Mouse (Mus musculus) frontal cortex, postnatal 36 days (tissue): ENCODE results near the gene Zmynd10.
"Not testable (repeated sequence)": the region's sequence is repeated elsewhere in the genome, so short reads cannot be mapped to it uniquely, and the experiment has no call there.

Experiments used
- DNase-seq, 2 experiments: peaks; one replicate each; pipeline ENCODE4 v3.0.0; 2022; ENCODE audit warnings: low spot score in 2 of 2

The Zmynd10 gene

DNA sequence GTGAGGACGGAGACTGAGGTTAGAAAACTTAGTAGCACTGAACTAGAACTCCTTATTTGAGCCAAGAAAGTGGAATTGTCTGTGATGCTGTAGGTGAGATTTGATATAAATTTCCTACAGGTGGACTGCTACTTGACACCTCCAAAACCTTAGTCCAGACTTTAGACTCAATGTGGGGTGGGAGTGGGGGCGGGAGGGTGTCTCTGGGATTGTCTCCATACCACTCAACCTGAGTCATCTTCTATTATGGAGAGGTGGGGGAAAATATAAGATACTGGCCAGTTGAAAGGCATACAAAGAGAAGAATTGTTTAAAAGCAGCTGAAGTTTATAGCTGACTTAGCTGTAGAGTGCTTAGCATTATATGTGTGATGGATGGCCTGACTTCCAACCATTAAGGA, 8.6 kb downstream of the Zmynd10 start:
- no peak for DNase-seq

DNA sequence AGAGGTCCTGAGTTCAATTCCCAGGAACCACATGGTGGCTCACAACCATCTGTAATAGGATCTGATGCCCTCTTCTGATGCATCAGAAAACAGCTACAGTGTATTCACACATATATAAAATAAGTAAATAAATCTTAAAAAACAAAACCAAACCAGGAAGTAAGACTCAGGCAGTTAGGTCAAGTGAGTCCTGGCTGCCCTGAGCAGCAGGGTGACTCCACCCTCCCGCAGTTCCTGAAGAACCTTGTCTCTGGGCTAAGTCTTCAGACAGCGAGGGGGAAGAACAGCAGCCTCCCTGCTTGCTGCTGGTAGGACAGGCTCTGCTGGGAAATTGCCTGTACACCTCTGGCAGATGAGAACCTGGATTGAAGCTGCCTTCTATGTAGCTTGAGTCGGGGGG, 9.2 kb downstream of the Zmynd10 start:
- DNase-seq, result no peak

DNA sequence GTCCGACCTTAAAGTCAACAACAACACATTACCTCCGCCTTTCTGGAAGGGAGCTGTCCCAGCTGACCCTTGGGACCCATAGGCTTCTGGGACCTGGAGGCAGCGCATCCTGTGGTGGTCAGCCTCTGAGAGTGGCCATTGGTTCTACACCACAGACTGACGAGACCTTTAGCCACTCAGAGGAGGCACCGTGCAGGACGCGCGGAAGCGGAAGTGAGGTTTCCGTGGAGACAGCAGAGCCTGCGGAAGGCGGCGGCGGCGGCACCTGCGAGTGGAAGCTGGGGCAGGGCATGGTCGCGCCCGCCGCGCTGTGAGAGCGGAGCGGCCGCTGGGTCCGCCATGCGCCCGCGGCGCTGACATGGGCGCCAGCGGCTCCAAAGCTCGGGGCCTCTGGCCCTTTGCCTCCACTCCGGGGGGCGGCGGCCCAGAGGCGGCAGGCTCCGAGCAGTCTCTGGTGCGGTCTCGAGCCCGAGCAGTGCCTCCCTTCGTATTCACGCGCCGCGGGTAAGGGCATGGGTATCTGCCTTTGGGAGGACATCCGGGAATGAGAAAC, 16.0 kb downstream of the Zmynd10 start, which contains the start of gene Tusc2:
Tusc2 (plus strand) TSS at position 227 of the 553 bp plus-strand sequence.
- peak; percentile 94 to 96 for DNase-seq

DNA sequence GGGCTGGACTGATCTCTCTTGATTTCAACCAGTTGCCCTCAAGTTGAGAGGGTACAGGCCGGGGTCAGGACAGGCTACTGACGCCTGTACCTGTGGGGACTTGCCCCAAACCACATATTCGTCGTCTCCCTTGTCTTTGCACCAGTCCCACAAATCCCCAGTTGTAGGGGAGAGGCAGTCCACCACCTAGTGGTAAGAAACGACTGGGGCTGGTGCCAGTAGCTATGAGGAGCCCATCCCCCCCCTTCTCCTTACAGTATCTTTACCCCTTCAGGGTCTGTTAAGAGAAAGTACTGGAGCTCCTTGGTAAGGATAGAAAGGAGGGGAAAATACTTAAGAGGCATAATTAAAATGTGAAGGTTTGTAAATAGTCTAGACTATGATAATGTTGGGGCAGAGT, 18.5 kb downstream of the Zmynd10 start:
- DNase-seq, result not testable (repeated sequence)

GRCm38 (mm10) chr9:107566041-107566709, 19.1 kb downstream of the Zmynd10 start:
- peak; percentile 66 to 77 for DNase-seq

- no peak for DNase-seq
Observed at GRCm38 (mm10) chr9:107566855-107567254, 19.8 kb downstream of the Zmynd10 start.

- no peak for DNase-seq
Observed at GRCm38 (mm10) chr9:107567702-107568319, 20.7 kb downstream of the Zmynd10 start, which contains the start of gene Hyal2. TSS of gene Hyal2 (plus strand) at chr9:107567945.

- peak; percentile 73 to 80 for DNase-seq
Observed at GRCm38 (mm10) chr9:107568331-107569261, 21.5 kb downstream of the Zmynd10 start.

DNA sequence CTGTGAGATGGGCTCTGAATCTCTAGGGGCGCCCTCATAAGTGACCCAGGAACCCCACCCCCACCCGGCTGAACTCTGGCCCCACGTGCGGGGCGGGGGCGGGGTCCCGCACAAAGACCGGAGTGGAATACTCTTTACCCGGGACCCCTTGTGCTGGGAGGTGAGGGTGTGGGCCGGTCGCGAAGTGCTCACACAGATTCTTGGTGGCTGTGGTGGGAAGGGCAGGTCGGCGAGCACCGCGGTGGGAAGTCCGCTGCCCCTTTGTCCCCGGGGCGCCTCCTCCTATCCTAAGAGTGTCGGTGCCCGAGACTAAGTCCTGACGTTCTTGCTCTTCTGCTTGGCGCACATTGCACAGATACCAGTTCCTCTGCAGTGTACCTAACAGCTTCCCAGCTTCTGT, 22.2 kb downstream of the Zmynd10 start:
- DNase-seq, result no peak

DNA sequence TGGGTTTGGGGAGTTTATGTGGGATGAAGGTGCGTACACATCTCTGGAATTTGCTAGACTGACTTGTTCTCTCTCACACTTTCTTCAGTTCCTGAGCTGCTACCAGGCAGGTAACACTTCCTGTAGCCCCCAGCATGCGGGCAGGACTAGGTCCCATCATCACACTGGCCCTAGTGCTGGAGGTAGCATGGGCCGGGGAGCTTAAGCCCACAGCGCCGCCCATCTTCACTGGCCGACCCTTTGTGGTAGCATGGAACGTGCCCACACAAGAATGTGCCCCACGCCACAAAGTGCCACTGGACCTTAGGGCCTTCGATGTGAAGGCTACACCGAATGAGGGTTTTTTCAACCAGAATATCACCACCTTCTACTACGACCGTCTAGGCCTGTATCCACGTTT, 22.9 kb downstream of the Zmynd10 start:
- no peak for DNase-seq

DNA sequence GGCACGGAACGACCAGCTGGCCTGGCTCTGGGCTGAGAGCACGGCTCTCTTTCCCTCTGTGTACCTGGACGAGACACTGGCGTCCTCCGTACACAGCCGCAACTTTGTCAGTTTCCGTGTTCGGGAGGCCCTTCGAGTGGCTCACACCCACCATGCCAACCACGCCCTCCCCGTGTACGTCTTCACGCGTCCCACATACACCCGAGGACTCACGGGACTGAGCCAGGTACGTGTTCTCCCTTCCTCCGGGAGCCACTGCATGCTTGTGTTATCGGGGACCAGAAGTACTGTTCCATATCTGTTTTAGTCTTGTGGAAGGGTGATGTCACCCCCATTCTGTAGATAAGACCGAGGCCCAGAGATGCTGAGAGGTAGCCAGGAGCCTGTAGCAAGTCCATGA, 23.7 kb downstream of the Zmynd10 start:
- DNase-seq, result no peak

DNA sequence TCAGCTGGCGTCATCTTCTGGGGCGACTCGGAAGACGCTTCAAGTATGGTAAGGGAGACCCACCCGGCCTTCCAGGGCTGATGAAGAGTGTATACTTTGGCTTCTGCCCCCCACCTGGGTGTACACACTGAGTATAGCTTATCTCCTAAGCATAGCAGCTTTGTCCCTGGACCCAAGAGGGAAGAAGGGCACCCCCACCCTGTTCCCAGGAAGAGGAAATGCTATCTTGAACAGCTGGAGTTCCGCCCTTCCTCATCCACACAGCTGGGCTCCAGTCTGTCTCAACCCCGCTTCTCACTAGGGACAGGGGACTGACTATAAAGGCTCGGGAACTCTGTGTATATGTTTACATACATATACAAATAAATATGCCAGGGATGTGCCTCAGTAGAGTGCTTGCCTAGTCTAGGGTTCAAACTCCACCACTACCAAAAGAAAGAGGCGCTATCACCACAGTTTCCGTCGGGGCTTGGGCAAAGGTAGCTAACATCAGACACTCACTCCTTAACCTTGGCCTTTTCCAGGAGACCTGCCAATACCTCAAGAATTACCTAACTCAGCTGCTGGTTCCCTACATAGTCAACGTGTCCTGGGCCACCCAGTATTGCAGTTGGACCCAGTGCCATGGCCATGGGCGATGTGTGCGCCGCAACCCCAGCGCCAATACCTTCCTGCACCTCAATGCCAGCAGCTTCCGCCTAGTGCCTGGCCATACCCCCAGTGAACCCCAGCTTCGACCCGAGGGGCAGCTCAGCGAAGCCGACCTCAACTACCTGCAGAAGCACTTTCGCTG, 24.6 kb downstream of the Zmynd10 start:
- no peak for DNase-seq

GRCm38 (mm10) chr9:107572327-107572662, 25.2 kb downstream of the Zmynd10 start:
- no peak for DNase-seq

- DNase-seq, result not testable (repeated sequence)
Observed at GRCm38 (mm10) chr9:107573774-107574173, 26.7 kb downstream of the Zmynd10 start.

GRCm38 (mm10) chr9:107575579-107576356, 28.7 kb downstream of the Zmynd10 start:
- no peak for DNase-seq

- no peak for DNase-seq
Observed at GRCm38 (mm10) chr9:107576357-107577107, 29.4 kb downstream of the Zmynd10 start, which contains the start of gene Hyal1. TSS of gene Hyal1 (plus strand) at chr9:107576927.

- no peak for DNase-seq
Observed at GRCm38 (mm10) chr9:107577871-107578270, 30.8 kb downstream of the Zmynd10 start.

DNA sequence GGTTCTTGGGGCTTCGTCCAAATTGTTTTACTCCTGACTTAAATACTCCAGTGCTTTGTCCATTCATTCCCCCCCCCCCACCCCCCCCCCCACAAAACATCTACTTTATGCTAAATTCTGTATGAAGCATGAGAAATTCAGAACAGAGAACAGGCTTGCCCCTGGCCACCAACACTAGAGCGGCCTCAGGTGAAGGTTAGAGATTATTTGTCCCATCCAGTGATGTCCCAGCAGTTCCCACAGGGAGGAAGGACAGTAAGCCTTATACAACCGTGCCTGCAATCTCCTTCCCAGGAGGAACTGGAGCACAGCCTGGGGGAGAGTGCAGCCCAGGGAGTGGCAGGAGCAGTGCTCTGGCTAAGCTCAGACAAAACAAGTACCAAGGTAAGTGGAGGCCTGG, 31.5 kb downstream of the Zmynd10 start, which contains the start of gene Naa80:
Naa80 (plus strand) TSS at position 301 of the 400 bp plus-strand sequence.
- no peak for DNase-seq
